Mouse (Mus musculus): Measurements from ENCODE around the gene Gm4791. TPM values are rescaled to one million over a fixed set of nuclear protein-coding genes. Genes with fewer than 3 reads are reported as not detected.

Gm4791 gene
- not detected in 2 replicates for total RNA-seq (2023)

GRCm38 (mm10) chr9:46998338-46998791, at the start of gene Gm4791:
Gene Gm4791 (plus strand): TSS chr9:46998741.

